Mouse (Mus musculus) spleen, postnatal 4 days (tissue): Measurements from ENCODE around the gene Plcb2.

Experiments used
- DNase-seq, 2 experiments: peaks; one replicate each; pipeline ENCODE4 v3.0.0; 2022; ENCODE audit warnings: low spot score in 2 of 2

The Plcb2 gene

DNA sequence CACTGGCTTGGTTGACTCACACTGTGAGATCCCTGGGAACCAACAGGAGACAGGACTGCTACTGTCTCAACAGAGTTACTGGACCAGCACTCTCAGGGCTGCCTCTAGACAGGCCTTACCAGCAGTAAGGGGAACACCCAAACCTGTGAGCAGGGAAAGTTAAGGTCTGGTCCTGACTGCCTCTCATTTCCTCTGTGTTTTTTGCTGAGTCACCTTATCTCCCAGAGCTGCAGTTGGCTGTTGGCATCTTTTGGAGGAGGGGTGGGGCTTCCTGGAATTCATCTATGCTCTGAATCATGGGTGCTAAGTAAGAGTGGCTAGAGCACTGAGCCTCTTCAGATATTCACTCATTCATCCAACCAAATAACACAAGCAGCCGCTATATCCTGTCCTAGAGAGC lies 69.2 kb downstream of the Plcb2 start:
- peak; percentile 74 to 75 for DNase-seq

DNA sequence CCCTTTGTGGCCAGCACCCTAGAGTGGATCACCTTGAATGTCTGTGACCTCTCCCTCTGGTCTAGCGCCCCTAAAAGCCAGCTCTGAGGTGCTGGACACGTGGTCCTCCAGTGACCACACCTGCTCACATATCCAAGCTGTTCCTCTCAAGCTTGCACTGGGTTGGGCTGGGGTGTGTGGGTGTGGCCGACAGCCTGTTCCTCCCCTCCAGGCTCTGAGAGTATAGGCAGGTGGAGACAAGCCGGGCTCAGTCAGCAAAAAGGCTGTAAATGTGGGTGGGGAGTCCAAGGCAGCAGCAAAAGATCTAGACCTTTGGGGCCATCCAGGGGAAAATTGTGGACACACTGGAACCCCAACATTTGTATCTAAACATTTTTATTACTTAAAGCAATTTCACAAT lies 69.8 kb downstream of the Plcb2 start:
- peak; percentile 81 to 82 for DNase-seq
